Mouse (Mus musculus) Patski (cell line): ENCODE results near the gene Dusp8. TPM values are rescaled to one million over a fixed set of nuclear protein-coding genes. Genes with fewer than 3 reads are reported as not detected.
A peak's percentile ranks its signal among the peaks of the same experiment; 100 is the strongest.

Experiments
- ATAC-seq: fragments of 100-300 bp; one replicate; pipeline ENCODE4 v1.8.0; 2021
- CTCF ChIA-PET: fragments of 350-600 bp; sonication (Branson Sonifier 250); formaldehyde crosslinking; loops from one replicate; lab custom pipeline; 2022; ENCODE audit warnings: inconsistent platforms; lab: Charles Lee
- POLR2A ChIA-PET: fragments of 350-600 bp; sonication (Branson Sonifier 250); formaldehyde crosslinking; loops from one replicate; lab custom pipeline; 2022; ENCODE audit warnings: antibody characterized with exemption, inconsistent platforms; lab: Charles Lee
- DNase-seq: peaks from one replicate; pipeline ENCODE4 v3.0.0-alpha.2; 2011; ENCODE audit warnings: low read depth, low spot score
- H3K27me3 ChIP-seq: fragments of 371-371 bp; one replicate; pipeline ENCODE4 v1.5.1; 2021
- CTCF ChIP-seq: fragments of 100-300 bp; IDR thresholded peaks from one replicate; pipeline ENCODE4 v1.5.1; 2021
- in situ Hi-C: fragments of 300-500 bp; cut with MboI; formaldehyde crosslinking; loops from 3 replicates; pipeline ENCODE4 v1.11.1; 2018; ENCODE audit warnings: low pct_unique_long_range_greater_than_20kb, mixed read lengths
- polyA plus RNA-seq: library from polyadenylated mRNA; unstranded; gene quantifications from one replicate; pipeline ENCODE4 v1.2.3, GENCODE M21; 2021

The Dusp8 gene
- polyA plus RNA-seq, 1 experiment from 2014 or later, result 15.2 TPM

DNA sequence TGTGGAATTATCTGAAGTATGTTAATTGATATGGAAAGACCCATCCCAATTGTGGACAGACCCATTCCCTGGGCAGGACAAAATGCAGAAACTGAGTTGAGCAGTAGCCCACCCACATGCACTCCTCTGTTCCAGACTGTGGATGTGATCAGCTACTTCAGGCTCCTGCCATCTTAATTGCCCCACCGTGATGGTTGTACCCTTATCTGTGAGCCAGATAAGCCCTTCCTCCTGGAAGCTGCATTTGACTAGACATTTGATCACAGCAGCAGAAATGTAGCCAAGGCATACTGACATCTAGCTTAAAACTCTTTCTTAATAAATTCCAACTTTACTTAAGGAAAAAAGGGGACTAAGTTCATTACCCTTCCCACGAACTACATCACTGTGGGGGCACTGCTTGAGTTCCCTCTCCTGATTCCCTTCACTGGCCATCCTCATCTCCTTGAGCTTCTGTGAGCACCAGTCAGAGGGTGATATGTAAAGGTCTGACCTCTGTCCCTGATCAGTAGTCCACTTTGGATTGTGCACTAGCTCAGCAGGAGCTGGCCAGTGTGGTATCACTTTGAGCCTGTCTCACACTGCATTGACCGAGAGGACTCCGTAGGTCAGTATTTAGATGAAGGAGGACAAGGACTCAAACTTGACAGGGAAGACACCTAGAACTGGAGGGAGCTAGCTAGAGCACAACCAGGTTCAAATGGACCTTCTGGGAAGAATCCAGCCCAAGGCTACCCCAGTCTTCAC, 9.3 kb downstream of the Dusp8 start:
- no peak for ATAC-seq
- ChIA-PET CTCF (interaction anchor here (1.1 to 1.6 kb wide), 4 partner anchors 11 to 71 kb away, joined by 3 to 5 read pairs (median 4); no protein-coding TSS in a partner anchor), POLR2A (interaction anchor here (0.7 to 3.9 kb wide), 3 partner anchors 8 to 34 kb away, joined by 3 to 27 read pairs (median 5); partner anchors contain the start of gene Dusp8)
- no peaks in the 10 kb centered on the region for H3K27me3 ChIP-seq
- in situ Hi-C loops, result loop anchor here (25.0 kb wide), 1 partner anchor 524 kb away; the partner anchor contains the start of gene Ap2a2
- DNase-seq, result no peak
- TF ChIP-seq CTCF, result no peak

DNA sequence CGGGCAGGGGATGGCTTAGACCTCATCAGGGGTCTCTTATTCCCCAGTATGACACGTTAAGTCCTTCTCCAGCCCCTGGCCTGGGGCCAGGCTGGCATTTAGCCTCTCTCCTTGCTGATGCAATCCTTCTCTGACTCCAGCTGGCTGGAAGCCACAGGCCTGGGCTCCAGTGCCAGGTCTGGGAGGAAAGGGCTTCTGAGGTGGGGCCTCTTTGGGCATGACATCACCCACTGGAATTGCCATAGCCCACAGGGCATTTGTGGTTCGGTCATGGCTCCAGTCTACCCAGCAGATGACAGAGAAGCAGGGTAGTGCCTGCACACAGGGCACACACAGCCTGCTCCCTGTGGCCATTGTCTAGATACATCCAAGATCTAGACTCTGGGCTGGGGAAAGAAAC, 10.8 kb downstream of the Dusp8 start:
- no peak for TF ChIP-seq CTCF
- ATAC-seq (peak; percentile 71), DNase-seq (peak; percentile 95)
- no peaks in the 10 kb centered on the region for H3K27me3 ChIP-seq
- in situ Hi-C loops, result loop anchor here (25.0 kb wide), 1 partner anchor 523 kb away; the partner anchor contains the start of gene Ap2a2
- POLR2A ChIA-PET, result interaction anchor here (3.9 kb wide), 1 partner anchor 10 kb away, joined by 27 read pairs; the partner anchor contains the start of gene Dusp8
- CTCF ChIA-PET, result interaction anchor here (1.0 to 1.7 kb wide), 3 partner anchors 11 to 14 kb away, joined by 3 to 6 read pairs (median 5); partner anchors contain the start of gene Dusp8

DNA sequence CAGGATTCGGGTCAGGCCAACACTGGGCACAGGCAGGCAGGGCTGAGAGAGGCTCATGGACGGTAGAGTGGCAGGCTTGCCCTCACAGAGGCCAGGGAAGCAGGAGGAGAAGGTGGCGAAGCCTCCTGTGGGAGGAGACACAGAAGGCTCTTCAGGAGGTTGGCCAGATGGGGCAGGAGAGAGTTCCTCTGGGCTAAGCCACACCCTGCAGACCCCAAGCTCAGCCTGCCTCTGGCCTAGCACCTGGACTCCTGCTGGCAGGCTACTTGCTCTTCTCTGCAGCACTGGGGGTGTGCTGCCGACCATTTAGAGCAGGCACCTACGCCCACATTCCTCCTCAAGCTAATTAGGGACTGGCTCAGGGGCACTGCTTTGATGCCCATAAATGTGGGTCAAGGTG, 11.2 kb downstream of the Dusp8 start:
- no peak for DNase-seq
- TF ChIP-seq CTCF, result no peak
- ChIA-PET CTCF (interaction anchor here (1.1 to 1.9 kb wide), 3 partner anchors 11 to 14 kb away, joined by 3 to 6 read pairs (median 6); partner anchors contain the start of gene Dusp8), POLR2A (interaction anchor here (3.9 kb wide), 1 partner anchor 10 kb away, joined by 27 read pairs; the partner anchor contains the start of gene Dusp8)
- in situ Hi-C loops, result loop anchor here (25.0 kb wide), 1 partner anchor 522 kb away; the partner anchor contains the start of gene Ap2a2
- ATAC-seq, result peak; percentile 53
- no peaks in the 10 kb centered on the region for H3K27me3 ChIP-seq

DNA sequence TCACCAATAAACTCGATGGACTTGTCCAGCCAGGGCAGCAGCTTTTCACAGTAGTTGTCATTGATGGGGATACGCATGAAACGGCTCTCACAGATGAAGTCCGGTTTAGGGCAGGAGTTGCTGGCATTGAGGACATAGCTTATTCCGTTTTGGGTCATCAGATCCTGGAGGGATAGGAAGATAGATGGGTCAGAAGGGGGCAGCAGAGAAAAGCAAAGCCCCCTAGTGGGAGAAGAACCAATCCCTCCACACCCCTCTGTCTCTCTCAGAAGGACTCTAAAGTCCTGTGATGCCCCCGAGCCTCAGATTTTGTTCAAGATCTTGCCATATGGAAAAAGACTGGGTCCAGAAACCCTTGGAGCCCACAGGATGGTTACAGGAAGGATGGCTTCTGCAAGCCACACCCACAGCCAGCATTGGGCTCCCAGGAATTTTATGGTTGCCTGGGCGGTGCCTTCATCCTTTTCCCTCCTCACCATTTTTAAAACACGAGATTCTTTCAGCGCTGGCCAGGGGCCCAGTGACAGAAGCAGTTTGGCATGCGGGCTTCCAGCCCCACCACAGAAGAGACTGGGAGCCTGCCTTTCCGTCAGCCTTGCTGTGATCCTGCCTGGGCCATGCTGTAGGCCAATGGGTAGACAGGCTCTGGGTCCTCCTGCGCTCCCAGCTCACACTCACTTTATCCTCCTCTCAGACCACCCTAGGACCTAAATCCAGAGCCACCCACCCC, 11.9 kb downstream of the Dusp8 start:
- ATAC-seq, result peak; percentile 63
- in situ Hi-C loops, result loop anchor here (25.0 kb wide), 1 partner anchor 521 kb away; the partner anchor contains the start of gene Ap2a2
- no peak for DNase-seq

DNA sequence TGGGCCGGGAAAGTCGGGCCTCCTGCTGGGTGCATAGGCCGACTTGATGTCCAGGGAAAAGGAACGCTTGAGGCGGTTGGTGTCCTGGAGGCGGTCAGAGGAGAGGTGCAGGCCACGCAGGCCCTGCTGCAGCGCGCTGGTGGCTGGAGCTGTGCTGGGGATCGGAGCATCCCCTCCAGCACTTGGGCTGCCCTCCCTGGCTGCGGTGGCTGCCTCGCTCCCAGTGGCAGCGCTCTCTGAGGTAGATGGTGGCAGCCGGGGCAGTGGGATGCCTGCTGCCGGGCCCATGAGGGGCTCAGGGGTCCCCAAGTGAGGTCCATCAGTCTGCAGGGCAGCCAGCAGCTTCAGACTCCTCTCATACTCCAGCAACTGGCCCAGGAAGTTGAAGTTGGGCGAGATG, 13.0 kb downstream of the Dusp8 start:
- no peak for TF ChIP-seq CTCF
- H3K27me3 ChIP-seq, result no peaks in the 10 kb centered on the region
- ChIA-PET POLR2A (no interaction called here), CTCF (interaction anchor here (1.9 kb wide), 1 partner anchor 13 kb away, joined by 6 read pairs; the partner anchor contains the start of gene Dusp8)
- DNase-seq (no peak), ATAC-seq (no peak)
- in situ Hi-C loops, result loop anchor here (25.0 kb wide), 1 partner anchor 520 kb away; the partner anchor contains the start of gene Ap2a2

More for the DNA sequence above, 11.9 kb downstream of the Dusp8 start:
- H3K27me3 ChIP-seq, result no peaks in the 10 kb centered on the region
- CTCF ChIA-PET, result interaction anchor here (1.1 to 1.9 kb wide), 2 partner anchors 11 to 14 kb away, joined by 3 to 6 read pairs; partner anchors contain the start of gene Dusp8
- POLR2A ChIA-PET, result interaction anchor here (3.9 kb wide), 1 partner anchor 11 kb away, joined by 27 read pairs; the partner anchor contains the start of gene Dusp8
- no peak for TF ChIP-seq CTCF

DNA sequence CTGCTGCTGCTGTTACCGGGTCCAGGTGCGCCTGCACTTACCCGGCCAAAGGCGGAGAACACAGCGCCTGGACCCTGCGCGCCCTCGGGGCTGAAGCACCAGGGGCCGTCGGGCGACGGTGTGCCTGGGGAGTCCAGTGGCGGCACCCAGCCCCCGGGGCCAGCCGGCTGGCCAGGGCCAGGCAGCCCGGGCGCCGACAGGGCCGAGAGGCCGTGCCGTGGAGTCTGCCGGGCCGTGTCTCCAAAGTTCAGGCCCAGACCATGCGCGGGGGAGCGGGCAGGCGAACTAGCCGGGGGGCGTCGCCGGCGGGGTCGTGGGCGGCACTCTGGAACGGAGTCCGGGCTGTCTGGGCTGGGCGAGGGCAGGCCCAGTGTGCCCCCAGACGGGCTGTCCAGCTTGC, 13.5 kb downstream of the Dusp8 start:
- DNase-seq (no peak), ATAC-seq (no peak)

DNA sequence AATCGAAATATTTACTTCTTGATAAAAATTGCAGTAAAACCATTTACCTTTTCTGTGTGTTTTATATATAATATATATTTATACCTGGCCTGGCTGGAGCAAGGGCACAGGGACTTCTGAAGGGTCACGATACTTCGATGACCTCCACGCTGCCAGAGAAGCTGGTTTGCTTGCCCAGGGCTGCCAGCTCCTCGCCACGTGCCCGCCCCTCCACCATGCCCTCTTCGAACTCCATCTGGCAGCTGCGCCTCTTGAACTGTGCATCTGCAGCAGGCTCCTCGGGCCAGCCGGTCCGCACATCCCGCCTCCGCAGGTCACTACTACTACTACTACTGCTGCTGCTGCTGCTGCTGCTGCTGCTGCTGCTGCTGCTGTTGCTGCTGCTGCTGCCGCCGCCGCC, 13.9 kb downstream of the Dusp8 start:
- ChIA-PET CTCF (interaction anchor here (1.2 to 3.1 kb wide), 2 partner anchors 11 to 15 kb away, joined by 3 to 9 read pairs; no protein-coding TSS in a partner anchor), POLR2A (interaction anchor here (1.4 kb wide), 1 partner anchor 14 kb away, joined by 3 read pairs; the partner anchor contains the start of gene Dusp8)
- in situ Hi-C loops, result loop anchor here (25.0 kb wide), 1 partner anchor 519 kb away; the partner anchor contains the start of gene Ap2a2
- TF ChIP-seq CTCF, result no peak
- DNase-seq (no peak), ATAC-seq (no peak)
- H3K27me3 ChIP-seq, result no peaks in the 10 kb centered on the region

More for the DNA sequence above, 13.5 kb downstream of the Dusp8 start:
- in situ Hi-C loops, result loop anchor here (25.0 kb wide), 1 partner anchor 520 kb away; the partner anchor contains the start of gene Ap2a2
- H3K27me3 ChIP-seq, result no peaks in the 10 kb centered on the region
- ChIA-PET POLR2A (interaction anchor here (1.4 kb wide), 1 partner anchor 13 kb away, joined by 3 read pairs; the partner anchor contains the start of gene Dusp8), CTCF (interaction anchor here (3.1 kb wide), 1 partner anchor 11 kb away, joined by 9 read pairs; no protein-coding TSS in a partner anchor)
- TF ChIP-seq CTCF, result no peak

DNA sequence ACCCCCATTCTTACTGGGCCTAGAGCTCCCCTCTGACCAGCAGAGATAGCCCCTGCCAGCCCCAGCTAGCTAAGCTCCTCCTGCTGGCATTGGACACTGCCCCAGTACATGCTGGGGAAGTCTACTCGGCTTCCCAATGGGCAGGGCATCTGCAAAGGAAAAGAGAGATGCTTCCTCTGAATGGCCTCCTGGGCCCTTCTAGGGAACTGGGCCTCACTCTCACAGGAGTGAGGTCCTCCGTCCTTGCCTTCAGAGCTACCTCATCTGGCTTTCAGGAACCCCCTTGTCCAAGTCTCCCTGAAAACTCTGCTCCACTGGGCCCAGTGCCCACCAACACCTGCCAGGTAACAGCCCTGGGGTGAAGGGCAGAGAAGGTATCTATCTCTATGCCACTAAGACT, 14.8 kb downstream of the Dusp8 start:
- no peak for TF ChIP-seq CTCF
- ATAC-seq (no peak), DNase-seq (no peak)
- POLR2A ChIA-PET, result interaction anchor here (1.1 to 1.4 kb wide), 2 partner anchors 14 to 15 kb away, joined by 3 read pairs; partner anchors contain the start of gene Dusp8
- H3K27me3 ChIP-seq, result no peaks in the 10 kb centered on the region
- CTCF ChIA-PET, result interaction anchor here (1.2 to 3.1 kb wide), 2 partner anchors 10 to 16 kb away, joined by 3 to 9 read pairs; no protein-coding TSS in a partner anchor
- in situ Hi-C loops, result loop anchor here (25.0 kb wide), 1 partner anchor 519 kb away; the partner anchor contains the start of gene Ap2a2

DNA sequence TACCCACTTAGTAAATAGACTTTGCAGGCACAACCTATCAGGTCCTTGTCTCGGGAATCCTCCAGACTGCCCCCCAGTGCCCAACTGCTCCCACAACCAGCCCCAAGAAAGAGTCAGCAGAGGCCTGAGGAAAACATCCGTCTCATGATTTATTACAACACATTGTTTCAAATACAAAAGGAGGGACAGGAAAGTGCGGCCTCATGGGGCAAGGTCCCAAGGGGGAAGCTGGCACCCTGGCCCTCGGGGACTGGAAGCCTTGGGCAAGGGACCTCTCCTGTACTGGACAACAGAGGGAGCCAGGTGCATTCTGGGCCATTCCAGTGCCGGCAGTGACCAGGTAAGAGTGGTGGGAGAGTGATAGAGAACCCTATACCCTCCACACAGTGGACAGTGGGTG, 16.3 kb downstream of the Dusp8 start:
- H3K27me3 ChIP-seq, result no peaks in the 10 kb centered on the region
- TF ChIP-seq CTCF, result no peak
- ATAC-seq (no peak), DNase-seq (no peak)
- POLR2A ChIA-PET, result interaction anchor here (0.8 kb wide), 1 partner anchor 8 kb away, joined by 3 read pairs; no protein-coding TSS in a partner anchor
- in situ Hi-C loops, result loop anchor here (25.0 kb wide), 1 partner anchor 517 kb away; the partner anchor contains the start of gene Ap2a2
- CTCF ChIA-PET, result interaction anchor here (0.8 to 3.1 kb wide), 3 partner anchors 8 to 21 kb away, joined by 3 to 9 read pairs (median 5); no protein-coding TSS in a partner anchor
